ENCODE assay signal across 10 mouse cellular contexts in the genomic region with DNA sequence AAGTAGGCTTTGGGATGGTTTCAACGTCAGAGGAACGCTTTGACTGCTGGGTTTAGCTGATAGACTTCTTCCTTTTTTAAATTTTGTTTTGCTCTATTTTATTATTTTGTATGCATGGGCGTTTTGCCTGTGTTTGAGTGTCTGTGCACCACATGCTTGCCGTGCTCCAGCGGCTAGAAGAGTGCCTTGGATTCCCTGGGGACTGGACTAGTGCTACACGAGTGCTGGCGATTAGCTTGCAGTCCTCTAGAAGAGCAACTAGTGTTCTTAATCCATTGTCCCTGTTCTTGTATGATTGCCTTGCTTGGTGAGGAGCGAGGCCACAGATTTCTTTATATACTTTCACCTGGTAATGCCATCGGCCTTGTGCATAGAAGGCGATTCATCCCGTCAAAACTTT.
A peak's percentile ranks its signal among the peaks of the same experiment; 100 is the strongest.
DNase-seq lines count a peak whose midpoint lies in the region; ATAC-seq and TF ChIP-seq lines count a peak whose summit lies in the region.
"Had no signal": no experiment of that assay in that cellular context is flagged by ENCODE, and none has a peak within 500 bp of the region (broad histone marks: within the 10 kb centered on the region; RNA-seq: fewer than 3 reads in every experiment).

No protein-coding gene starts in this region.

- no peak overlapping the region for H3K9ac ChIP-seq in stomach, embryonic 15.5 days
- no peak overlapping the region for H3K9ac ChIP-seq in stomach, postnatal 0 days (ENCODE audit: low read length)
- H3K9ac ChIP-seq in hindbrain, embryonic 16.5 days (ENCODE audit: low read depth, low read length), result no peak overlapping the region

- DNase-seq in heart, adult 11 months, result peak; percentile 94
- no peak for DNase-seq in heart, postnatal 4 days
- no peak for DNase-seq in stomach, postnatal 0 days (ENCODE audit: low spot score)
- DNase-seq in adrenal gland, adult 2 months, result no peak
- DNase-seq: right cerebral cortex, postnatal 14 days had no signal

- peak overlapping the region; percentile 16; the same call in 1 of the 2 replicates for H3K27ac ChIP-seq in stomach, embryonic 15.5 days
- no peak overlapping the region for H3K27ac ChIP-seq in stomach, postnatal 0 days (replicated peaks)
- peak overlapping the region; percentile 37; the same call in 1 of the 2 replicates for H3K27ac ChIP-seq in hindbrain, embryonic 16.5 days (ENCODE audit: low read depth, low read length)

- peaks cover 38% of the 10 kb centered on the region for H3K4me1 ChIP-seq in stomach, embryonic 15.5 days
- peaks cover 6% of the 10 kb centered on the region; the same call in 1 of the 2 replicates for H3K4me1 ChIP-seq in stomach, postnatal 0 days (replicated peaks; ENCODE audit: control insufficient read depth, insufficient read depth)
- peaks cover 36% of the 10 kb centered on the region for H3K4me1 ChIP-seq in hindbrain, embryonic 16.5 days (ENCODE audit: control insufficient read depth, insufficient read depth, low read depth, low read length)

- no peak overlapping the region for H3K4me3 ChIP-seq in stomach, embryonic 15.5 days (replicated peaks)
- H3K4me3 ChIP-seq in stomach, postnatal 0 days (ENCODE audit: low read depth, low read length), result no peak overlapping the region
- no peak overlapping the region for H3K4me3 ChIP-seq in hindbrain, embryonic 16.5 days (ENCODE audit: low read length)

- peaks cover 3% of the 10 kb centered on the region; the same call in 1 of the 2 replicates for H3K36me3 ChIP-seq in stomach, embryonic 15.5 days
- no peaks in the 10 kb centered on the region for H3K36me3 ChIP-seq in stomach, postnatal 0 days (ENCODE audit: control insufficient read depth, insufficient read depth, low read length)
- no peaks in the 10 kb centered on the region for H3K36me3 ChIP-seq in hindbrain, embryonic 16.5 days (ENCODE audit: control insufficient read depth, insufficient read depth, low read length)

- TF ChIP-seq CTCF in stomach, postnatal 0 days (IDR thresholded peaks at IDR 0.05; ENCODE audit: low read depth), result no peak

- 63% methylated on average over 11 of the region's 11 CpGs for WGBS in stomach, embryonic 15.5 days
- WGBS in stomach, postnatal 0 days, result 67% methylated on average over 11 of the region's 11 CpGs
- WGBS in hindbrain, embryonic 16.5 days, result 46% methylated on average over 11 of the region's 11 CpGs

- no peak overlapping the region for H3K4me2 ChIP-seq in stomach, embryonic 15.5 days
- no peak overlapping the region for H3K4me2 ChIP-seq in stomach, postnatal 0 days (replicated peaks; ENCODE audit: low read depth)
- no peak overlapping the region for H3K4me2 ChIP-seq in hindbrain, embryonic 16.5 days (ENCODE audit: low read length)

- no peak for TF ChIP-seq EP300 in stomach, postnatal 0 days (optimal IDR thresholded peaks at IDR 0.05)

- no peaks in the 10 kb centered on the region for H3K9me3 ChIP-seq in stomach, embryonic 15.5 days
- no peaks in the 10 kb centered on the region for H3K9me3 ChIP-seq in stomach, postnatal 0 days (ENCODE audit: control insufficient read depth, low read length)
- H3K9me3 ChIP-seq in hindbrain, embryonic 16.5 days (ENCODE audit: control insufficient read depth, low read length), result no peaks in the 10 kb centered on the region

- no peaks in the 10 kb centered on the region for H3K27me3 ChIP-seq in stomach, embryonic 15.5 days (replicated peaks)
- H3K27me3 ChIP-seq in stomach, postnatal 0 days (ENCODE audit: control insufficient read depth, insufficient read depth, low read length), result no peaks in the 10 kb centered on the region
- H3K27me3 ChIP-seq in hindbrain, embryonic 16.5 days (replicated peaks; ENCODE audit: control insufficient read depth, insufficient read depth, low read length), result no peaks in the 10 kb centered on the region

- ATAC-seq in stomach, embryonic 15.5 days (ENCODE audit: insufficient read depth, low FRiP score, low read depth), result no peak
- no peak for ATAC-seq in stomach, postnatal 0 days (ENCODE audit: low FRiP score, low TSS enrichment)
- no peak for ATAC-seq in hindbrain, embryonic 16.5 days
- no peak for ATAC-seq in megakaryocyte, adult 5-6 weeks (ENCODE audit: poor library complexity, severe bottlenecking)
- ATAC-seq in granulocyte monocyte progenitor cell, adult 5-6 weeks (replicated peaks; ENCODE audit: poor library complexity, severe bottlenecking), result no peak
- ATAC-seq: inflammation-experienced regulatory T-cells, adult 6 months had no signal
